Mouse (Mus musculus) lung, embryonic 16.5 days (tissue): ENCODE results near the gene Nadsyn1. TPM values are rescaled to one million over a fixed set of nuclear protein-coding genes. Genes with fewer than 3 reads are reported as not detected.

Experiments used
- ATAC-seq: fragments of 200-750 bp; cut with Nextera tagmentation; 2 replicates; pipeline ENCODE4 v1.8.0; 2017; ENCODE audit warnings: low read depth, mild to moderate bottlenecking, moderate library complexity
- H3K27ac ChIP-seq: fragments of 300-500 bp; sonication (generic); 2 replicates; pipeline ENCODE4 v1.5.1; 2014; ENCODE audit warnings: mild to moderate bottlenecking, control low read depth, low read length
- H3K27me3 ChIP-seq: fragments of 300-500 bp; sonication (generic); 2 replicates; pipeline ENCODE4 v1.6.1; 2014; ENCODE audit warnings: low read depth, low read length, mixed read lengths; ENCODE audit not compliant: control insufficient read depth, insufficient read depth
- H3K36me3 ChIP-seq: fragments of 300-500 bp; sonication (generic); 2 replicates; pipeline ENCODE4 v1.6.1; 2014; ENCODE audit warnings: low read length; ENCODE audit not compliant: control insufficient read depth, insufficient read depth
- H3K4me1 ChIP-seq: fragments of 300-500 bp; sonication (generic); replicated peaks from 2 replicates; pipeline ENCODE4 v1.6.1; 2014; ENCODE audit warnings: low read length, mixed read lengths; ENCODE audit not compliant: control insufficient read depth, insufficient read depth
- H3K4me2 ChIP-seq: fragments of 300-500 bp; sonication (generic); 2 replicates; pipeline ENCODE4 v1.6.1; 2014; ENCODE audit warnings: low read depth, low read length, control low read depth
- H3K4me3 ChIP-seq: fragments of 300-500 bp; sonication (generic); 2 replicates; pipeline ENCODE4 v1.5.1; 2014; ENCODE audit warnings: mild to moderate bottlenecking, low read length, control low read depth
- H3K9ac ChIP-seq: fragments of 300-500 bp; sonication (generic); 2 replicates; pipeline ENCODE4 v1.6.1; 2014; ENCODE audit warnings: low read length, control low read depth
- H3K9me3 ChIP-seq: fragments of 300-500 bp; sonication (generic); 2 replicates; pipeline ENCODE4 v1.6.1; 2016; ENCODE audit warnings: low read length; ENCODE audit not compliant: control insufficient read depth
- WGBS: fragments of 180-500 bp; shearing (Covaris S2); extraction: QIAGEN DNeasy Blood & Tissue Kit; methylation state at CpG from one replicate; pipeline ENCODE4 v1.1.7; 2014; 5-methylcytosine and 5-hydroxymethylcytosine counted together
- microRNA-seq: library from miRNA; unstranded; fragments of <30 nt; microRNA quantifications from one replicate; pipeline ENCODE4, GENCODE M21; 2016
- polyA plus RNA-seq: library from polyadenylated mRNA; unstranded; fragments of >200 nt; fragmentation: Nextera tagmentation; extraction: Ambion mirVana; gene quantifications from 2 replicates; pipeline ENCODE4 v1.2.1, GENCODE M21; 2015

Nadsyn1 gene
- polyA plus RNA-seq, 1 experiment from 2014 or later = 7.7 TPM

- peaks cover 5% of the 10 kb centered on the region for H3K4me1 ChIP-seq
- no peak overlapping the region for H3K4me2 ChIP-seq
- H3K9ac ChIP-seq = no peak overlapping the region
- H3K27ac ChIP-seq = no peak overlapping the region
- no peaks in the 10 kb centered on the region; the same call in 1 of the 2 replicates for H3K27me3 ChIP-seq
- 58% methylated on average over 1 of the region's 1 CpGs for WGBS
- H3K9me3 ChIP-seq = no peaks in the 10 kb centered on the region
- H3K4me3 ChIP-seq = no peak overlapping the region
- ATAC-seq = no peak
- H3K36me3 ChIP-seq = no peaks in the 10 kb centered on the region
Observed at GRCm38 (mm10) chr7:143751380-143751779, 71.3 kb downstream of the Nadsyn1 start.

GRCm38 (mm10) chr7:143749045-143749444 is 73.6 kb downstream of the Nadsyn1 start:
- WGBS = 54% methylated on average over 3 of the region's 3 CpGs
- peaks cover 4% of the 10 kb centered on the region for H3K4me1 ChIP-seq
- ATAC-seq = no peak
- no peak overlapping the region for H3K27ac ChIP-seq
- H3K4me3 ChIP-seq = no peak overlapping the region
- no peaks in the 10 kb centered on the region for H3K9me3 ChIP-seq
- H3K36me3 ChIP-seq = no peaks in the 10 kb centered on the region
- no peak overlapping the region for H3K9ac ChIP-seq
- H3K27me3 ChIP-seq = no peaks in the 10 kb centered on the region
- no peak overlapping the region for H3K4me2 ChIP-seq

- Histone ChIP-seq H3K9ac (peak overlapping the region; percentile 57), H3K27ac (no peak overlapping the region), H3K4me1 (peaks cover 4% of the 10 kb centered on the region), H3K4me3 (peak overlapping the region; percentile 27), H3K36me3 (no peaks in the 10 kb centered on the region), H3K27me3 (no peaks in the 10 kb centered on the region), H3K4me2 (peak overlapping the region; percentile 52), H3K9me3 (no peaks in the 10 kb centered on the region)
- ATAC-seq = peak; percentile 89
- WGBS = 2% methylated on average over 16 of the region's 16 CpGs
Observed at GRCm38 (mm10) chr7:143748041-143748868, 74.4 kb downstream of the Nadsyn1 start.

Small RNAs within 50 kb of the gene (microRNA-seq; reads per million reads assigned to microRNA genes)
- gene Gm22064 = not detected

Other genes with a start within 250 kb of the Nadsyn1 start
- 56.6 and 59.1 TPM in 2 replicates for gene Cars, start 222.8 kb downstream of the Nadsyn1 start, polyA plus RNA-seq
- gene Tnfrsf26, start 194.1 kb downstream of the Nadsyn1 start, polyA plus RNA-seq = 0.45 and 0.48 TPM in 2 replicates
- gene Tnfrsf22, start 173.2 kb downstream of the Nadsyn1 start, polyA plus RNA-seq = 5.8 and 6.3 TPM in 2 replicates
- gene Tnfrsf23, start 137.0 kb downstream of the Nadsyn1 start, polyA plus RNA-seq = 1.5 and 1.9 TPM in 2 replicates
- gene Osbpl5, start 65.9 kb downstream of the Nadsyn1 start, polyA plus RNA-seq = 45.5 and 48.3 TPM in 2 replicates
- gene Mrgprg, start 55.9 kb downstream of the Nadsyn1 start, polyA plus RNA-seq = not detected in 2 replicates
- gene Mrgpre, start 38.3 kb downstream of the Nadsyn1 start, polyA plus RNA-seq = 1.4 and 1.6 TPM in 2 replicates
- 24.3 and 27.3 TPM in 2 replicates for gene Dhcr7, start 296 bp upstream of the Nadsyn1 start, polyA plus RNA-seq
- not detected in 2 replicates for gene Gm498, start 44.0 kb upstream of the Nadsyn1 start, polyA plus RNA-seq
- 1.6 and 1.8 TPM in 2 replicates for gene Shank2, start 179.1 kb upstream of the Nadsyn1 start, polyA plus RNA-seq